Mouse (Mus musculus) mature B cell (primary cell): Measurements from ENCODE around the gene Lctl.
"Not testable (repeated sequence)": the region's sequence is repeated elsewhere in the genome, so short reads cannot be mapped to it uniquely, and the experiment has no call there.

Experiments
- in situ Hi-C: fragments of 300-500 bp; cut with MboI; formaldehyde crosslinking; loops from 2 replicates; pipeline ENCODE4 v1.14.3; 2019

Gene Lctl

DNA sequence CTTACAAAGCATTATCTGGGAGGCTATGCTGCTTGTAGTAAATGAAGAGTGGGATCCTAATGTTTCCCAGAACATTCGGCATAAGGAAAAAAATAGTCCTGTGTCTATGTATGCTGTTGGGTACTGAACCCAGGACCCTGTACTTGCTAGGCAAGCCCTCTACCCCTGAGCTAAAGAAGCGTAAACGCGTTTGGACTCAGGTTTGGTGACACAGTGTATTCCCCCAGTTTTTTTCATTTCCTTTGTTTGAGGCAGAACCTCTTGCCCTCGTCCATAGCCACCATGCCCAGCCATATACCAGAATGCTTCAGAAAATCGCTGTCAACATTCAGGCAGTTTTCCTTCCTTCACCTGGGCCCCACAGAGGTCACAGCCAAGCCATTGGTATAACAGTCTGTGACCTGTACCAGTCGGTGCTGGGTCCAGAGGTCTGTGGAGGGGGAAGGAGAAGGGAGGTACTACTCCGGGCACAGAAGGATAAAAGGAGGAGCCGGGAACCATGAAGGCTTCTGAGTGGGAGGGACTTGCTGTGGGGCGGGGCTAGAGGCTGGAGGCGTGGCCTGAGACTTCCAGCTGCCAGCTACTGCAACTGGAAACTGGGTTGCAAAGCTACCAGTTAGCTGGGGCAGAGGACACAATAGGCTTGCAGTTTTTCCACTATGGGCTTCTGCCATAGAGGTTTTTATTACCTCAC is 3.8 kb downstream of the Lctl start:
- in situ Hi-C loops: no loop called here

DNA sequence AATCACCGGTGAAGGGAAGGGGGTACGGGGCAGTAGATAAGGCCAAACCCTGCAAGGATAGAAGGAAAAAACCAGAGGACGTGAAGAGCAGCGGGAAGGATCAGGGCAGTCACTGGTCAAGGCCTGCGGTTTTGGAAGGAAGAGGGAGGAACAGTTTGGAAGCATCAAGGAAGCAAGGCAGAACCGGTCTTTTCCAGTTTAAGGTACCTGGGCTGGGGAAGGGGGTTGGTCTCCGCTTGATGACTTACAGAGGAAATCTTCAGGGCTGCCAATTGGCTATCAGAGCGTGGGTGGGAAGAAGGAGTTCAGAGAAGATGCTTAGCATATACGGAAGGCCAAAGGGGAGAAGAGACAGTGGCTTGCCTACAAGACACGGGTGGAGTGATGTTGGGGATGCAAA is 5.7 kb downstream of the Lctl start:
- in situ Hi-C loops: no loop called here

DNA sequence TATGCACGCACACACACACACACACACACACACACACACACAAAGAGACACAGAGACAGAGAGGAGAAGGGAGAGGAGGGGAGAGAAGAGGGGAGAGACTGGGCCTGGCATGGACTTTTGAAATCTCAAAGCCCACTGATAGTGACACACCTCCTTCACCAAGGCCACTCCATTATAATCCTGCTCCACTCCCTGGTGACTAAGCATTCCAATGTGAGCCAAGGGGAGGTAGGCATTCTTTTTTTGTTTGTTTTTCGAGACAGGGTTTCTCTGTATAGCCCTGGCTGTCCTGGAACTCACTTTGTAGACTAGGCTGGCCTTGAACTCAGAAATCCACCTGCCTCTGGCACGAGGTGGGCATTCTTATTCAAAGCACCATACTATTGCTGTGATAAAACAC is 7.9 kb downstream of the Lctl start:
- in situ Hi-C loops: not testable (repeated sequence)

DNA sequence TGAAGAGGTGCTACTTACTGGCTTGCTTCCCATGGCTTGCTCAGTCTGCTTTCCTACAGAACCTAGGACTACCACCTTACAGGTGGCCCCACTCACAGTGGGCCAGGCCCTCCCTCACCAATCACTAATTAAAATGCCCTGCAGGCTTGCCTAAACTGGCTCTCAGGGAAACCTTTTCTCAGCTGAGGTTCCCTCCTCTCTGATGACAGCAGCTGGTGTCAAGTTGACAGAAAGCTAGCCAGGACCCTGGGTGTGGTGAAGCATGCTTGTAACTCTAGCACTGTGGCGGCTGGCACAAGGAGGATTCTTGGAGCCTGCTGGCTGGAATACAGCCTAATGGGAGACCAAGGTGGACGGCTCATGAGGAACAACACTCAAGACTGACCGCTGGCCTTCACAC is 8.4 kb downstream of the Lctl start:
- in situ Hi-C loops: no loop called here

DNA sequence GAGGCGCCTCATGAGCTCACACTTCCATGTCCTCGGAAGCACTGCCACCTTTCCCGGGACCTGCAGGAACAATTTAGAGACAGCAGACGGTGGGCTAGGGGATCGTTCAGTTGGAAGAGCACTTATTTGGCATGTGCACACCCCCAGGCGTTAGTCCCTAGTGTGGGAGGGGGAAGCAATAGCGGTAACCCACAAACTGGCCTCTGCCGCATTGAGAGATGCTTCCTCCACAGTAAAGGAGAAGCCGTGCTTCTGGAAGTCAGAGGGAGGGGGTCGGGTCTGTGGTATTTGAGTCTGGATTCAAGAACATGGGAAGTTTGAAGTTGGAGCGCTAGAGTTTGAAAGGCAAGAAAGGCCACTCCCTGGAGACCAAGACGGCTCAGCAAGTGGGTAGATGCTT is 9.2 kb downstream of the Lctl start:
- in situ Hi-C loops: no loop called here

DNA sequence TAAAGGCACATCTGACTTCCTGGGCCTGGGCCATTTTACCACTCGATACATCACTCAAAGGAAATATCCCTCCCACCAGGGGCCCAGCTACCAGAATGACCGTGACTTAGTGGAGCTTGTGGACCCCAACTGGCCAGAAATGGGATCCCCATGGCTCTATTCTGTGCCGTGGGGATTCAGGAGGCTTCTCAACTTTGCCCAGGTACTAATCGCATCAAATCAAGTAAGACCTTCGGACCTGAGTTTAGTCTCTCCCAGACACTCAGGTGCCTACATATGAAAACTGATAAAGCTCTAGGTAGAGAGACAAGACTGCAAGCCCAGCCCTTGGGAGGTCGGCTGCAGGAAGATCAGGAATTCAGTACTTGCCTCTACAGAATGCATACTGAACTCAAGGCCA is 14.7 kb downstream of the Lctl start:
- in situ Hi-C loops: no loop called here

DNA sequence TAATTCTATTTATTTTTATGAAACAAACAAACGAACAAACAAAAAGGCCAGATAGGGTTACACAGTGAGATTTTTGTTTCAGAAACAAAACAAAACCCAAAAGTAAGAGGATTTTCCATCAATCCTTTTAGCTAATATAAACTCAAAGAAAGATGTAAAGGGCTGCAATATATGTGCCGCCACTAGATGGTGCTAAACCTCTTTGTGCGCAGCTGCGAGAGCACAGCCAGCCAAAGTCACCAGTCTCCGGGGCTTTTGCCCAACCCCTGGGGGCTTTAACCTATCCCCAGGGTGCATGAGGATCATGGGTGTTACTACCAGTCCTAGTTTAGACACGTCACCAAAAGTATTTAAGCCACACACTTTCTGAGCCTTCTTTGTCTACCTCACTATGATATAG is 21.9 kb downstream of the Lctl start:
- in situ Hi-C loops: not testable (repeated sequence)

DNA sequence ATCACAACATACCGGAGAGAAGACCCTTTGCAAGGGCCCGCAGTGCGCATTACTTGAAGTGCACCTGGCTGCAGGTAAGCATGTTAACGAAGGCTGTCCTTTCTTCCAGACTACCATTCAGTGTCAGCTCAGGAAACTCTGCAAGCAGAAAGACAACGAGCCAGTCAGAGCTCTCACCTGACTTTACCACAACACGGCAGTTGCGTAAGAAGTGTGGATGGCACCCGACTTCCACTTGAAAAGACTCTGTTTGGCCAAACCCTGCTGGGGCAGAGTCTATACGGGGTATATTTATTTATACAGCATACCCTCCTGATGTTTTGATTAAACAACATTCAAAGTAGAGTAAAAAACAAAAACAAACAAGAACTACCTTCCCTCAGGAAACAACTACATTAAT is 22.9 kb downstream of the Lctl start:
- in situ Hi-C loops: no loop called here

DNA sequence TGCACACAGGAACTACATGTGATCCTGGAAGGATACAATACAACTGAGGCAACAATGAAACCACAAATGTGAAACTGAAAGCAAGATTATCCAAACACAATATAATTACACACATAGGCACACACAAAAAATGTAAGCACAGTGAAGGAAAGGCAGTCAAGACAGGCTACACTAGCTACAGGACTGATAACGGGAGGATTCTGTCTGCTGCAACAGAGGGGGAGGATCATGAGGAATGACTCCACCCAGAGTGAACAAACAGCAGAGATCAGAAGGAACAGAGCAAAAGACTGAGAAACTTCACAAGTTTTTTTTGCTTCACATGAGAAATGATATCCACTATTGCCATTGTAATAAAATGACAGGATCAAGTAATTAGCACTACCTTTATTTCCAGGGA is 39.7 kb downstream of the Lctl start:
- in situ Hi-C loops: no loop called here

DNA sequence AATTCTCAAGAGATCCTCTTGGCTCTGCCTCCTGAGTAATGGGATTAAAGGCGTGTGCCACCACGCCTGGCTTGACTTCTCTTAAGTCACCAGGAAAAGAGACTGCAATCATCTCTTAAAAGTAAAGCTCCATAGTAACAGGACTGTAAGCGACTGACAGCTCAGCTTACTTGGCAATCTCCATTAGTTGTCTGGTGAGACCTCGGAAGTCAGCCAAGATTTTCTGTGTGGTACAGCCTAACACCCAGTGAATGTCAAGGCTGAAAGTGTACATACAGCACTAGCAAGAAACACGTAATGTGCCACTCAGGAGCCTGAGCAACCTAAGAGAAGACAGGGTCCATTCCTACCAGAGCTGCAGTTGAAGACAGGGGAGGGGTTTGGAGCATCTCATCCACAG is 43.5 kb downstream of the Lctl start:
- in situ Hi-C loops: no loop called here

DNA sequence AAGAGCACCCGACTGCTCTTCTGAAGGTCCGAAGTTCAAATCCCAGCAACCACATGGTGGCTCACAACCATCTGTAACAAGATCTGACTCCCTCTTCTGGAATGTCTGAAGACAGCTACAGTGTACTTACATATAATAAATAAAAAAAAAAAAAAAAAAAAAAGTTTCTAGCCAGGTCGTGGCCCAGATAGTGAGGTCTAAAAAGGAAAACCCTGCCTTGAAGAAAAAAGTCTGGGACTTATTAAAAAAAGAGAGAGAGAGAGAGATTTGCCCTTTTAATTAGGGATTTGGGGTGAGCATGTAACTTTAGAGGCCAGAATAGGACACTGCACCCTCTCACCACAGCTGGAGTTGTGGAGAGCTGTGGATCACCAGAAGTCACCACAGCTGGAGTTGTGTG is 53.0 kb downstream of the Lctl start:
- in situ Hi-C loops: not testable (repeated sequence)

DNA sequence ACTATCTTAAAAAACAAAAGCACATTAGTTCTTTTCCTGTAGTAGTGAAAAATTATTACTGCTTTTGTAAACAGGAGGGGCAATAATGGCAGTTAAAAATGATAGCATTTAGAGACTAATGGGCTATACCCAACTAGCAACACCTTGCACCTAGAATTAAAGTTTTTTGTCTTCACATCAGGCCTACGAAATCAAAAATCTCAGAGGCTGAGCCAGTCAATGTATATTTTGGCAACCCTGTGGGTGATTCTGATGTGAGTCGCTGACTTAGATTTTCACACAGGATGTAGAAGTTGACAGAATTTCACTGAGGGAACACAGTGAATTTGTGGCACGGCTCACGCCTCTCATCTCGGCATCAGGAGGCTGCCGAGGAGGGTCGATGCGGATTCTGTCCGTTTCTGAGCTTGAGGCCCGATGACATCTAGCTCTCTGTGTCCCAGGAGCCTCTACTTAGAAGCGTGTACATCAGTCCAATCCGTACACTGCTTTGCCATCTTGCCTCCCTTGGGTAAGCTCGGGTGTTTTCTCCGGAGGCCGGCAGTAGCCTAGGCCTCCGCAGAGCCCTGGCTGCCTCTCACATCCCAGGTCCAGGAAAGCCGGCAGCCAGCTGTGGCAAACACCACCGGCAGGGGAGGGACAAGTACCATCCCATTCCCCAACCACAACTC is 55.3 kb downstream of the Lctl start:
- in situ Hi-C loops: no loop called here

DNA sequence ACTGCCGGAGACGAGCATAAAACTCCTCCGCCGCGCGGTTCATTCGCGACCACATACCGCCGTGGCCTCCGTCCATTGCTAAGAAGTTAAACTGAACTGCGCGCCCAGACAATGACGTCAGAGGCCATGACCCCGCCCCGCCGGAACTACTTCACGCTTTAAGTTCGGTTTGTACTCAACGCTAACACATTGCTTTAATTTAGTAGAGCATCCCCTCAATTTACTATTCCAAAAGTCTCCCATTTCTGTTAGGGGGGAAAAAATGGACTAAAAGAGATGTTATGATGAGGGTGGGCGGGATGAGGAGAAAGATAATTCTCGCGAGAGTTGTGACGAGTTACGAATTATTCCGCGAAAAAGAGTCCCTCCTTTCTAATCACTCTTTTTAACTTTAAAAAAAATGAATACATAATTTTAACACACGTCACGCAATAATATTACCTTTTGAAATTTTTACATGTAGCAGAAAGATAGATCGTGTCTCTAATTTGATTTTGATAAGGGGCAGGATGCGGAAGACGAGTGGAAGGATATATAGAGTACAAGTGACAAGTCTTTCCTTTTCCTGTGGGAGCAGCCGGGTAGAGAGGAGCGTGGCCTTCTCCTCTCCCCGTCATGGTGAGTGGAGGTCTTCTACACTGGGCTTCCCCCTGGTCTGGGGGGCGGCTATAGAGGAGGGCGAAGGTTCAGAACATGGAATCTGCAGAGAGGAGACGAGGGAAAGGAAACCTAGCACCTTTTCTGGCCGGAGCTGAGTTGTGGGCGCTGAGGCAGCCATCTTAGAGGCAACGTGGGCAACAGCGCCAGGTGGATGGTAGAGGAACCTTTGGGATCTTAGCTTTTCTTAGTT is 56.1 kb downstream of the Lctl start, which contains the start of the genes Zwilch and Rpl4:
Gene Zwilch, minus strand, starts transcription at position 289 of the 850 bp plus-strand sequence.
Gene Rpl4, plus strand, starts transcription at position 560 of the 850 bp plus-strand sequence.
- in situ Hi-C loops: no loop called here

DNA sequence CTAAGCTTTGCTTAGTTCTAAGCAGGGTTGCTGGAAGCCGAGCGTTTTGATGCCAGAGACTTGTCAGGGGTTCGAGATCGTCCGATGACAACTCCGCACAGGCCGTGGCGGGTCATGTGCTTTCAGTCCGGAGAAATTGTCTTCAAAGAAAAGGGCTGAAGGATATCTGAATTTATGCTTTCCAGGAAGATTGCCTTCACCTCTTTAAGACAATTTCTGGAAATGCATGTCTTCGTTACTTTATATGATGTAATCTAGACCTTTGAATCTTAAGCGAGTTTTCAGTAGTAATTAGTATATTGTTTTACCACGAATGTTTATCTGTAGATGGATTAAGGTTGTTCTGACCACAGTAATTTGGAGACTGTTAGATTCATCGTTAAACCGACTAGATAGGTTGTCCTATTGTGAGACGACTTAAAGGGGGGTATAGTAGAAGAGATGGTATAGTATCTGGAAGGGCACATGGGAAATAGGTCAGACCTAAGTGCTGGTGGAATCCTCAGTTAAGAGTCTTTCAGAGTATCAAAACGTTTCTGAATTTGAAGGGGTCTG is 56.8 kb downstream of the Lctl start:
- in situ Hi-C loops: no loop called here

DNA sequence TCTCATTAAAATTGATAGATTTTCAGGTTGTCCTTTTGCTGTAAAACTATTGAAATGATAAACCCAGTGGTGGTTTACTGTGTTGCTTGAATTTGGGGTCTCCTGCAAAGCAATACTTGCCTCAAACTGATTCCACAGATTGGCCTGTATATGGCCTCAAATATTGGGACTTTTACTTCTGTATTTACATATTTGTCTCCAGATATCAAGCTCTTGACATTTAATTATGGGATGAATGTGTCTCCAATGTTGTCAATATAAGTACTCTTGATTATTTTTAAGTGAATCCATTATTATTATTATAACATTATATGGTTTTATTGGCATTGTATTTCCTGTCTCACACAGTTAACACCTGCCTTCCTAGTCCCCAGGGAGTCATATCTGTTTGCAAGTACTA is 57.4 kb downstream of the Lctl start:
- in situ Hi-C loops: no loop called here

DNA sequence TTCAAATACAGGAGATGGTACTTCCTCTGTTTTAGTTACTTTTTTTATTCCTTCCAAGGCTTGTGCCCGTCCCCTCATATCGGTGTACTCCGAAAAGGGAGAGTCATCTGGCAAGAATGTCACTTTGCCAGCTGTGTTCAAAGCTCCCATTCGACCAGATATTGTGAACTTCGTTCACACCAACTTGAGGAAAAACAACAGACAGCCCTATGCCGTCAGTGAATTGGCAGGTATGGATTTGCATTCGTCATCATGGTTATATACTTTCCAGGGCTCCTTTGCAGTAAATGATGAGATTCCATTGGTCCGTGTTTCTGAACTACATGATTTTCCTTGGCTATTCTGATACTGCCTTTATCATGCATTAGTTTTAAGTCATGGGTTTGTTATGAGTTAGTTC is 57.8 kb downstream of the Lctl start:
- in situ Hi-C loops: no loop called here

DNA sequence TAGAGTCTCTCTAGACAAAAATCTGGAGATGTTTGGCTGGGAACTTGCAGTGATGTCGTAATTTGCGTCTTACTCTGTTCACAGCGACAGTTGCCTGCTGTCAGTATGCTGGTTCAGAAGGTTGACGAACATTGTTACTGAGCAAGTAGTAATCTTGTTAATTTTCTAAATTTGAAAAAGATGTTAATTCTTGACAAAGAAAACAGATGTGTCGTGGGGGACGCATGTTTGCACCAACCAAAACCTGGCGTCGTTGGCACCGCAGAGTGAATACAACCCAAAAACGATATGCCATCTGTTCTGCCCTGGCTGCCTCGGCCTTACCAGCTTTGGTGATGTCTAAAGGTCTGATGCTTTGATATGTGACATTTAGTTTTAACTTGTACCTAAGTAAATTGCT is 58.4 kb downstream of the Lctl start:
- in situ Hi-C loops: no loop called here

DNA sequence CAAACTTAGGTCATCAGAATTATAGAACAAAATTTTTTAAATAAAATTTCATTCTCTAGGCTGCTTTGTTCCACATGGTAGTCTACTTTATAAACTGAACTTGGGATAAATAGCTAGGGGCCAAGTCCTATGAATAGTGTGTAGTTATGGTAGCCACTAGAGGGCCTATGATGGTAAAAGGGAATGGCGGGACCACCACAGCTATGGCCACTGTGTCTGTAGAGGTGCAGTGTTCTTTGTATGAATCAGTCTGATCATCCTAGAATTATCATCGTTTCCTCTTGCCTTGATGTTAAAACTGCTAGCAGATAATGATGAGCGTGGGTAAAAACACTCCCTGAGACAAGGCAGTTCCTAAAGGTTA is 61.6 kb downstream of the Lctl start:
- in situ Hi-C loops: no loop called here

DNA sequence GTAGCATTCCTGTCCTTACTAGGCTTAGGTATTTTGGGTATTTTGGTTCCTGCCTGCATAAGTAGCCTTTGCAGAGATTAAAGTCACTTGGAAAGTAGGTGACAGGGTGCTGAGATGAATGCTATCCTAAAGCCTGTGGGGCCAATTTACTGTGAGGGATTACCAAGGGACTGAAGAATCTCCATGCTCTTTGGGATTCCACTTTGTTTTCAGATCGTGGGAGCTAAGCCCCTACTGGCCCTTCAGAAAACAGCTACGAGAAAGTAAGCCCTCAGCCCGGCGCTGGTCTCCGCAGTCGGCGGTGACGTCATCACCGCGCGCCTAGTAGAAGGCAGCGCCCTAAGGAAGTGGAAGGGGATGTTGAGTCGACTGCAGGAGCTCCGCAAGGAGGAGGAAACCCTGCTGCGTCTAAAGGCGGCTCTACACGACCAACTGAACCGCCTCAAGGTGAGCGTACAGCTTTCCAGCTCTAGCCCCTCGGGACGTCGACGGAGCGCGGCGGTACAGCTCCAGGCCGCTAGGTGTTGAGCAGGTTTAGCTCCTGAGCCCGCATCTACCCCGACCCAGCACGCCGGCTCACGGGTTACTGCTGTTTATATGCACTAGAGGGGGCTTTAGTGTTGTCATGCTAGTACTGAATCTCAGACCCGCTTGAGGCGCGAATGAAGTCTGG is 62.2 kb downstream of the Lctl start, which contains the start of gene Snapc5:
Gene Snapc5, plus strand, starts transcription at position 301 of the 673 bp plus-strand sequence.
- in situ Hi-C loops: no loop called here

DNA sequence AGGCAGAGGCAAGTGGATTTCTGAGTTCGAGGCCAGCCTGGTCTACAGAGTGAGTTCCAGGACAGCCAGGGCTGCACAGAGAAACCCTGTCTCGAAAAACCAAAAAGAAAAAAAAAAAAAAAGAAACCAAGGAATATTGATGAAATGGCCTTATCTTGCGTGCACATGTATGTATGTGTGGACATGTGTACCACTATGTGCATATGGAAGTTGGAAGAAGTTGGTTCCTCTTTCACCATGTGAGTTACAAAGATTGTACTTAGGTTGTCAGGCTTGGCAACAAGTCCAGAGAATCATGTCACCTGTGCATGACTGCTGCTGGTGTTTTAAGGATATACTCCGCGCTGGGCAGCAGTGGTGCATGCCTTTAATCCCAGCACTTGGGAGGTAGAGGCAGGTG is 66.3 kb downstream of the Lctl start:
- in situ Hi-C loops: loop anchor here (5.0 kb wide), 1 partner anchor 74 kb away; no protein-coding TSS in a partner anchor

DNA sequence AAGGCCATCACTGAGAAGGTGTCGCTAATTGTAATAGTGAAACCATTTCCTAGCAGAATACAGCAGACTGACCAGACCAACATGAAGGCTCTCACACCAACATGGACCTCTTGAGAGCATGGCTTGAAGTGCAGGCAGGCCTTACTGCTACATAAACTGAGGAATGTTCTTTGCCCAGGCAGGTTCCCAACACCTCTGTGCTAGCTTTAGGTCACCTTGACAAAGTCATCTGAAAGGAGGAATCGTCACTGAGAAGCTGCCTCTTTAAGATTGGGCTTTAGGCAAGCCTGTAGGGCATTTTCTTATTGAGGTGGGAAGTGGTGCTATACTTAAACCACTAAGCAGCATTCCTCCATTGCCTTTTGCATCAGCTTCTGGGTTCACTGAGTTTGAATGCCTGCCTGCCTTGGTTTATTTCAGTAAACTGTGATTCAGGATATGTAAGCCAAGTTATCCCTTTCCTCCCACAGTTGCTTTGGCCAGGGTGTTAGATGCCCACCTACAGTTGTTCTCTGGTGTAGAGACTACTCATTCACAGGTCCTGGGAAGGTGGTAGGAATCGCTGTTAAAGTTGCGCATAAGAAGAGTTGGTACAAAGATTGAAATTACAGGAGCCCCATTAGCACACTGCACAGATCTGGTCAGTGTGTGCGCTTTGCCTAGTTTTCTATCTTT is 67.4 kb downstream of the Lctl start:
- in situ Hi-C loops: loop anchor here (5.0 kb wide), 1 partner anchor 73 kb away; no protein-coding TSS in a partner anchor
